Mouse (Mus musculus): ENCODE results near the gene Dlg1. TPM values are rescaled to one million over a fixed set of nuclear protein-coding genes. Genes with fewer than 3 reads are reported as not detected.

Dlg1 gene
- total RNA-seq, 2 experiments from 2014 or later: 52.6 to 59.2 TPM

- DNase-seq: no peak
These were observed 74.5 kb downstream of the Dlg1 start for GRCm38 (mm10) chr16:31737761-31738160.

- DNase-seq: peak; percentile 81 to 87
These were observed 77.0 kb downstream of the Dlg1 start for GRCm38 (mm10) chr16:31740271-31740670.

- peak; percentile 67 to 69 for DNase-seq
These were observed 77.5 kb downstream of the Dlg1 start for GRCm38 (mm10) chr16:31740704-31741103.

GRCm38 (mm10) chr16:31750526-31750925 is 87.3 kb downstream of the Dlg1 start:
- peak in 1 of 2 experiments; percentile 51 for DNase-seq

GRCm38 (mm10) chr16:31754172-31755025 is 91.2 kb downstream of the Dlg1 start:
- DNase-seq: no peak

- no peak for DNase-seq
These were observed 91.8 kb downstream of the Dlg1 start for GRCm38 (mm10) chr16:31755053-31755452.

GRCm38 (mm10) chr16:31756436-31756835 is 93.2 kb downstream of the Dlg1 start:
- DNase-seq: no peak

GRCm38 (mm10) chr16:31757606-31758005 is 94.4 kb downstream of the Dlg1 start:
- no peak for DNase-seq

GRCm38 (mm10) chr16:31759416-31759815 is 96.2 kb downstream of the Dlg1 start:
- no peak for DNase-seq

GRCm38 (mm10) chr16:31766298-31766697 is 103.1 kb downstream of the Dlg1 start:
- DNase-seq: no peak

- no peak for DNase-seq
These were observed 103.5 kb downstream of the Dlg1 start for GRCm38 (mm10) chr16:31766715-31767114.

GRCm38 (mm10) chr16:31775924-31776323 is 112.7 kb downstream of the Dlg1 start:
- DNase-seq: no peak

GRCm38 (mm10) chr16:31781015-31781414 is 117.8 kb downstream of the Dlg1 start:
- DNase-seq: no peak

- DNase-seq: no peak
These were observed 126.8 kb downstream of the Dlg1 start for GRCm38 (mm10) chr16:31790056-31790455.

- no peak for DNase-seq
These were observed 140.4 kb downstream of the Dlg1 start for GRCm38 (mm10) chr16:31803644-31804043.

GRCm38 (mm10) chr16:31826049-31826448 is 162.8 kb downstream of the Dlg1 start:
- no peak for DNase-seq

GRCm38 (mm10) chr16:31830726-31831125 is 167.5 kb downstream of the Dlg1 start:
- no peak for DNase-seq

- DNase-seq: no peak
These were observed 169.6 kb downstream of the Dlg1 start for GRCm38 (mm10) chr16:31832630-31833422.

GRCm38 (mm10) chr16:31834011-31834584 is 170.9 kb downstream of the Dlg1 start:
- peak; percentile 19 to 31 for DNase-seq

- DNase-seq: no peak
These were observed 171.5 kb downstream of the Dlg1 start for GRCm38 (mm10) chr16:31834662-31835318.

GRCm38 (mm10) chr16:31837362-31837761 is 174.1 kb downstream of the Dlg1 start:
- DNase-seq: no peak

- no peak for DNase-seq
These were observed 181.0 kb downstream of the Dlg1 start for GRCm38 (mm10) chr16:31844246-31844645.

Data from heart, adult 18-20 months (tissue).